Mouse (Mus musculus) retina, adult 2 months (tissue): Measurements from ENCODE around the gene Slc39a10.
"Not testable (repeated sequence)": the region's sequence is repeated elsewhere in the genome, so short reads cannot be mapped to it uniquely, and the experiment has no call there.

Source experiments
- DNase-seq: peaks from one replicate; pipeline ENCODE4 v3.0.0-alpha.2; 2012; ENCODE audit warnings: low read depth, low spot score

Slc39a10 gene

DNA sequence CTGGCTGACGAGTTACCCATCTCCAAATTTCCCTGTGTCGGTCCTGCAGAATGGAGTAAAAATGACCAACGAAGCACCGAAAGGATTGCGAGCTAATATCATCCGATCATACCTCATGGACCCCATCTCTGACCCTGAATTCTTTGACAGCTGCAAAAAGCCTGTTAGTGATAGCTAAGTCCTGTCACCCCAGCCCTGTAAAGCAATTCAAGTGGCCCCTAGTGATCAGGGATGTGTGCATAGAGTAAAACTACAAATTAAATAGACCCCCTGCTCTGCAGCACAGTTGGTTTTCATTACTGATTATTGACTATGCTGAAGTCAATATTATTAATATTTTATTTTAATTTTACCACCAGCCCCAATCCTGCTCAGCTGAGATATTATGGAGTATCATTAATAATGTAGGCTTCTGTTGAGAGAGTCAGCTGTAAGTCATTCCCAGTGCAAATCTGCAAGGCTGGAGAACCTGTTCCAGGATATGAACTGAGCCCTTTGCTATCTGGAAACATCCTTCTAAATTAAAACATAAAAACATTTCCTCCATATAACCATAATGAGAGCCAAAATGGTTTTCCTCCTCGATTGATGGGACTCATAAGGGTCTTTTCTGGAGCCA lies 122.5 kb downstream of the Slc39a10 start:
- DNase-seq, result not testable (repeated sequence)

DNA sequence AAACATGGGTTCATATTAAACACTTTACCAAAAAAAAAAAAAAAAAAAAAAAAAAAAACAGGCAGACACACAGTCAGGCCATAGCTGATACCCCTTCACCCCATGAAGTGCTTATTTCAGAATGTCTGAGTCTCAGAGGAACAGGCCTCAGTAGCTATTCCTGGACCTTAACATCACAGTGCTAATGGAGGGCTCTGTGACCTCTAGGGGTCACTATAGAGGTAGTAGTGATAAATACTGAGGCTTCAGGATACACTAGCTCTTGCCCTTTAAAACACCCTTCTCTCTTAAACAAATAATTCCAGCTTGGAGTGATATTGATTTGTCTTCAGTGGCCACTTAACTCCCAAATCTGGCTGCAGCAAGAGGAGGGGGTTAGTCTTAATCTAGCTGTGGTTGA lies 123.3 kb downstream of the Slc39a10 start:
- DNase-seq, result not testable (repeated sequence)

DNA sequence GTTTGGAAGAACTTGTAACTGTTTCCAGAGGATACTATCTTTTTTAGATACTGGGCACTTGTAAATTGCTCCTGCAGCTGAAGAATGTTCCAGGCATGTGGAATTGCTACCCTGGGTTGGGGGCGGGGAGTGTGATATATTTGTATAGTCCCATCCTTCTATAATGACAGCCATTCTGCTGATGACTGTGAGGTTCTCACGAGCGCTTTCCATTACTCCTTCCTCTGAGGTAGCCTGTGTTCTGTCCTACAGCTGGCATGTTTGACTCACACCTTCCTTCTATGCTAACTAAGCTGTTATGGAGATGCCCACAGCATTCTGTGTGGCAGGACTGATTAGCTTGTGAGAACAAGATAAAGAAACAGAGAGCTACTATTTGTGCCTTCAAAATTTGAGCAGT lies 128.1 kb downstream of the Slc39a10 start:
- not testable (repeated sequence) for DNase-seq
